Mouse (Mus musculus) left cerebral cortex, postnatal 10 days (tissue): Measurements from ENCODE around the gene Cd3g. TPM values are rescaled to one million over a fixed set of nuclear protein-coding genes. Genes with fewer than 3 reads are reported as not detected.

Experiments
- DNase-seq, 2 experiments: peaks; one replicate each; pipeline ENCODE4 v3.0.0; 2021 to 2022; ENCODE audit warnings: low spot score in 2 of 2, mixed read lengths in 1 of 2; ENCODE audit errors: extremely low spot score in 1 of 2
- intact Hi-C: fragments of 180-260 bp; cut with DNase I; formaldehyde crosslinking; loops from one replicate; pipeline ENCODE4 v1.15.1; 2025
- total RNA-seq, 2 experiments: library from RNA; stranded (reverse); gene quantifications; 2 replicates each; pipeline ENCODE4 v1.2.3; 2021

The Cd3g gene
- total RNA-seq, 2 experiments from 2014 or later, result not detected

DNA sequence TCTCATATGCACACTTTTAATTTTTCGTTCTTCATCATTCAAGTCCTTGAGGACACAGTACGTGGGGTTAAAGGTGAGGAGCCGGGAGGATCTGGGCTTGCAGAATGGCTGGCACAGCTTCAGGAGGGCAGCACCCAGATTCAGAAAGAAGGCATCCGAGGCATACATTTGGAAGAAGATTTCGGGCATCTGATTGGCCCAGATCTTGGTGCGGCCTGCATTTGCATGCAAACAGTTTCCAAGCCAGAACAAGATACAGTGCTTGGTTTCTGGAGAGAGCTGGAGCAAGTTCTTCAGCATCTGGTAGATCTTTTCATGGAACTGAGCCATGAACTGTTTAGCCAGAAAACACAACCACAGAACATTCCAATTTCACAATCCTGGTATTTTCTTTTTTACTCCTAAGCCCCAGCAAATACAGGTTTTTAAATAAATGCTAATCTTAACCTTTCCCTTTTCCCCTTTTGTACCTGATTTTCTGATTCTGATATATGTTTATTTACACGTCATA, 34.0 kb downstream of the Cd3g start:
- intact Hi-C loops, result loop anchor here (5.0 to 10.0 kb wide), 2 partner anchors 134 to 311 kb away; no protein-coding TSS in a partner anchor
- no peak for DNase-seq

DNA sequence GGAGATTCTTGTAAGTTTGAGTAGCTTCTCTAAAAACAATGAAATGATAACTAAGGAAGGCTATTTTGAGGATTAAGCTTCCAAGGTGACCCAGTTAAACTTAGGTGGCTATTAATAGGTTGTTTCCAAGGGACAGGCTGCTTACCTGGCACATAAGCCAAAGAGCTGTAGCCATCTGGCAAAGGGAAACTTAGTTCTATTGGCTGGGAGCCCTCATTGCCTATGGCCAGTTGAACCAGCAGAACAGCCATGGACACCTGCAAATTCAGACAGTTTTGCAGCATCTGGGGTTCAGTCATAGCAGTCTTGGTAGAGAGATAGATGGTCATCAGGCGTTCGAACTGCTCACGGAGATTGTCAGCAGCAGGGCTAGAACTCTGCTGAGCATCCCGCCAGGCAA, 37.8 kb downstream of the Cd3g start:
- no peak for DNase-seq
- intact Hi-C loops, result loop anchor here (10.0 kb wide), 1 partner anchor 308 kb away; no protein-coding TSS in a partner anchor

DNA sequence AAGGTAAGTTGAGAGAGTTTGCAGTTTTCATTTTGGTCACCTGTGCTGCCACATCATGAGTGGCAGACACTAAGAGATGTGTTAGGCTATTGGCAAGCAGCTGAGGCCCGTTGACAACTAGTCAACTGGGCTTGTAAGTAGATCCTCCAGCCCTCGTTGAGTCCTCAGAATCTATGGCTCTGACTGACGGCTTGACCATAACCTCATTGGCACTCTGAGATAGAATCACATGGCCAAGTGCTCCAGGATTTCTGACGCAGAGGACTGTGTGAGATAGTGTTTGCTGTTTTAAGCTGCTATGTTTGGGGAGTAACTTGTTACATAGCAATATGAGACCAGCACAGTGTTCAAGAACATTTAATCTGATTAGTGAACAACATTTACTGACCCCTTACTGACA, 38.5 kb downstream of the Cd3g start:
- intact Hi-C loops, result loop anchor here (10.0 kb wide), 1 partner anchor 307 kb away; no protein-coding TSS in a partner anchor
- no peak for DNase-seq

DNA sequence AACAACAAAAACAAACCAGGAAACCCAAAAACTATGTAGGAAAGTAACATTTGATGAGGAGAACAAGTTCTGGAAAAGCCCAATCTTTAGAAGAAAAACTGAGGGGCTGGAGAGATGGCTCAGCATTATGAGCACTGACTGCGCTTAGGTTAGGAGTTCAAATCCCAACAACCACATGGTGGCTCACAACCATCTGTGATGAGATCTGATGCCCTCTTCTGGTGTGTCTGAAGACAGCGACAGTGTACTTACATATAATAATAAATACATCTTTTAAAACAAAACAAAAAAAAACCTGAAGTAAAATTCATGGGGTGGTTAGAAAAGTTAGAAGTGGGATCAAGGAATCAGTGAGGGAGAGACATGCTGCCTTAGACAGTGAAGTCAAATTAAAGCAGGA, 58.7 kb downstream of the Cd3g start:
- intact Hi-C loops, result loop anchor here (5.0 kb wide), 1 partner anchor 84 kb away; no protein-coding TSS in a partner anchor
- DNase-seq, result no peak

DNA sequence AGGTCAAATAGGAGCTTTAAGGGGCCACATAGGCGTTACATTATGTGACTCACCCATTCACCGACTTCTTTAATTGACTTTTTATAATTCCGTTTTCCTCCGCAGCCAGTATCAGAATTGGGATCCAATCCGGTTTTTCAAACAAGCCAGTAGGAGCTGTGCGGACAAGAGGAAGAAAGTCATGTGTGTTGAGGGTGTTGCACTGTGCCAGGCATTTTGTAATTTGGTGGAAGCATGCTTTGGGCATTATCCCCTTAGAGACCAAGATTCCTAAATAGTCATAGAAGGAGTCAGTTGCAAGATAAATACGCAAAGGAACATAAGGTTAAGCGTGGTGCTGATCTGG, 59.1 kb downstream of the Cd3g start:
- peak; percentile 42 to 68 for DNase-seq
- intact Hi-C loops, result loop anchor here (5.0 kb wide), 1 partner anchor 84 kb away; no protein-coding TSS in a partner anchor

DNA sequence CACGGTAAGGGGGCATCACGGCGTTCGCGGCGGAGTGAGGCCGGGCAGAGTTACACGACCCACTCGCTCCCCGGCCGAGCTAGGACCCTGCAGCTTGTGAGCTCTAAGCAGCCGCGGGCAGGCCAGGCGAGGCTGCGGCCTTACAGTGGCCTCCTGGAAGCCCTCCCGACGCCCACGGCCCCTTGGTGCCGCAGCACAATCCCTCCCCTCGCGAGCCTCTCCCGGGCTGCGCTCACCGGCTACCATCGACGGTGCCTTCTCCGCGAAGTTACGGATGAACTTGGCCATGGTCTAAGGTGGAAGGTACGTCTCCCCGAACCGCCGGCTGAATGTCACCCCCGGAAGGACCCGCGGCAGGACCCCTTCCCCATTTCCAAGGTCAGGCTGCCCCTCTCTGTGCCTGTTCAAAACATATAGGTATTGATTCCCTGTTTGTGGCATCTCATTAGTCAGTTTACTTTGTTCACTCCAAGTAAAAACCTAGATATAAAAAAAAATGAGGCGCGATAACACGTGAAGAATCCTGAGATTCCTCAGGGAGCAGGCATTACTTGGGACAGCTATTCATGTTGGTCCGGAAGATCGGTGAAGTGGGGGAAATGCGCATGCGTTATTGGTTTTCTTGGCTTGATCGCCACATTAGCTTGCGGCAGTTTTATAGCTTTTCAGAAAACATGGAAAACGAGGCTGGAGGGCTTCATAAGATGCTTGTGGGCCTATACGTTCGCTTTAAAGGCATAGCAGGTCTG, 59.7 kb downstream of the Cd3g start, which contains the start of gene Atp5l:
TSS of gene Atp5l (minus strand) at position 369 of the 749 bp plus-strand sequence.
- intact Hi-C loops, result loop anchor here (5.0 kb wide), 1 partner anchor 83 kb away; no protein-coding TSS in a partner anchor

DNA sequence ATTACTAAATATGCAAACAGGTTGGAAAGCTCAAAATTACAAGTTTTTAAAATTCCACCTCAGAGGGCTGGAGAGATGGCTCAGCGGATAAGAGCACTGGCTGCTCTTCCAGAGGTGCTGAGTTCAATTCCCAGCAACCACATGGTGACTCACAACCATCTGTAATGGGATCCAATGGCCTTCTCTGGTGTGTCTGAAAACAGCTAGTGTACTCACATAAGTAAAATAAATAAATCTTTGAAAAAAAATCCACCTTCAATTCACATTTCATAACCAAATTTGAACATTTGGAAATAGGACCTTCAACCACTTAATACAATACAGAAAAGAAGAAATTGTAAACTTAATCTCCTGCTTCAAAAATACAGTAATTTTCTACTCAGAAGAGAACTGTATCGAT, 60.6 kb downstream of the Cd3g start:
- intact Hi-C loops, result loop anchor here (5.0 kb wide), 1 partner anchor 82 kb away; no protein-coding TSS in a partner anchor
- no peak for DNase-seq

More for the DNA sequence above, 59.7 kb downstream of the Cd3g start, which contains the start of gene Atp5l:
- peak; percentile 86 for DNase-seq

Other genes with a start within 250 kb of the Cd3g start
- gene Phldb1, start 245.2 kb downstream of the Cd3g start, total RNA-seq, result 10 to 100 TPM; 82.6 to 89.0 TPM
- 100 to 1,000 TPM; 103 to 113 TPM for gene Arcn1, start 212.6 kb downstream of the Cd3g start, total RNA-seq
- 10 to 100 TPM; 75.4 to 78.2 TPM for gene Ift46, start 212.5 kb downstream of the Cd3g start, total RNA-seq
- gene Tmem25, start 181.1 kb downstream of the Cd3g start, total RNA-seq, result 10 to 100 TPM; 31.3 to 31.6 TPM
- gene Ttc36, start 177.4 kb downstream of the Cd3g start, total RNA-seq, result 1 to 10 TPM; 1.2 to 1.4 TPM
- 10 to 100 TPM; 43.2 to 49.7 TPM for gene Kmt2a, start 99.1 kb downstream of the Cd3g start, total RNA-seq
- 100 to 1,000 TPM; 377 to 378 TPM for gene Atp5l, start 59.7 kb downstream of the Cd3g start, total RNA-seq
- 100 to 1,000 TPM in 1 of 2 experiments, 10 to 100 TPM in 1; 96.1 to 101 TPM for gene Ube4a, start 14.8 kb downstream of the Cd3g start, total RNA-seq
- gene Cd3d, start 1.4 kb upstream of the Cd3g start, total RNA-seq, result not detected
- gene Cd3e, start 29.2 kb upstream of the Cd3g start, total RNA-seq, result not detected
- 1 to 10 TPM in 1 of 2 experiments, under 1 TPM in 1; 0.95 to 1.4 TPM for gene Mpzl2, start 59.4 kb upstream of the Cd3g start, total RNA-seq
- gene Mpzl3, start 74.8 kb upstream of the Cd3g start, total RNA-seq, result 1 to 10 TPM; 3.1 to 4.5 TPM
- 1 to 10 TPM in 1 of 2 experiments, under 1 TPM in 1; 0.88 to 1.1 TPM for gene Jaml, start 98.8 kb upstream of the Cd3g start, total RNA-seq
- 10 to 100 TPM; 89.1 to 97.5 TPM for gene Scn2b, start 137.4 kb upstream of the Cd3g start, total RNA-seq
- gene Scn4b, start 158.0 kb upstream of the Cd3g start, total RNA-seq, result 10 to 100 TPM in 1 of 2 experiments, 1 to 10 TPM in 1; 4.4 to 11.9 TPM
- gene BC049352, start 201.6 kb upstream of the Cd3g start, total RNA-seq, result under 1 TPM in 1 of 2 experiments, not detected in 1; 0.32 TPM
- gene Tmprss4, start 223.7 kb upstream of the Cd3g start, total RNA-seq, result not detected